ENCODE assay signal across 8 mouse cellular contexts in the genomic region with DNA sequence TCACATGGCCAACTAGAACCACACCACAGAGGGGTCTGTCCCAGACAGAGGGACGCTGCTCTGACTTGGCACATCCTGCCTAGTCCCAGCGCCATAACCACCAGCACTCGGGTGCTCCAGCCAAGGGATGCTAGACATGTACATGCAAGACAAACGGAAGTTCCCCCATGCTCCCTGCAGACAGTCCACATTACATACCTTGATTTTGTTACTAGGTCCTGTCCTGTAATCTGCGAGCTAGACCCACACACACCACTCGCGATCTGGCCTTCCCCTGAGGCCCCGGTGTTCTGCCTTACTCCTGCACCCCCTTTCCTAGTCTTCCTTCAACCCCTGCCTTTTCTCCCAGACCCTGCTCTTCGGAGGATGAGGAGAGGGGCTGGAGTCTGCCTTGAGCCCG. TPM values are rescaled to one million over a fixed set of nuclear protein-coding genes. Genes with fewer than 3 reads are reported as not detected.
DNase-seq lines count a peak whose midpoint lies in the region; ATAC-seq and TF ChIP-seq lines count a peak whose summit lies in the region.

No protein-coding gene starts in this region.

- no peak for TF ChIP-seq POLR2A in kidney, adult 2 months (IDR thresholded peaks at IDR 0.05; ENCODE audit: low read depth, low read length)
- TF ChIP-seq POLR2A in ES-Bruce4 (IDR thresholded peaks at IDR 0.05; ENCODE audit: insufficient read depth, low read length) = no peak

- H3K9me3 ChIP-seq in ES-Bruce4 (replicated peaks; ENCODE audit: control insufficient read depth, insufficient read depth, low read length, poor library complexity, severe bottlenecking) = no peaks in the 10 kb centered on the region
- H3K9me3 ChIP-seq in hindbrain, embryonic 13.5 days = no peaks in the 10 kb centered on the region
- H3K9me3 ChIP-seq in midbrain, embryonic 13.5 days = no peaks in the 10 kb centered on the region

- TF ChIP-seq EP300 in ES-Bruce4 (IDR thresholded peaks at IDR 0.05; ENCODE audit: insufficient read depth, low read depth, low read length) = no peak

- H3K36me3 ChIP-seq in kidney, adult 2 months (ENCODE audit: control insufficient read depth, insufficient read depth, low read length) = no peaks in the 10 kb centered on the region; the same call in 1 of the 2 replicates
- no peaks in the 10 kb centered on the region for H3K36me3 ChIP-seq in ES-Bruce4 (ENCODE audit: control insufficient read depth, insufficient read depth, low read length, poor library complexity, severe bottlenecking)
- peaks cover 39% of the 10 kb centered on the region for H3K36me3 ChIP-seq in hindbrain, embryonic 13.5 days
- peaks cover 32% of the 10 kb centered on the region for H3K36me3 ChIP-seq in midbrain, embryonic 13.5 days

- peak overlapping the region; percentile 63 for H3K4me2 ChIP-seq in hindbrain, embryonic 13.5 days
- peak overlapping the region; percentile 67 for H3K4me2 ChIP-seq in midbrain, embryonic 13.5 days (replicated peaks)

- peak overlapping the region; percentile 53 for H3K9ac ChIP-seq in ES-Bruce4 (ENCODE audit: low read depth, poor library complexity, severe bottlenecking)
- H3K9ac ChIP-seq in hindbrain, embryonic 13.5 days = peak overlapping the region; percentile 70
- peak overlapping the region; percentile 59 for H3K9ac ChIP-seq in midbrain, embryonic 13.5 days (replicated peaks)

- ATAC-seq in hindbrain, embryonic 13.5 days (ENCODE audit: low FRiP score) = 0 out of 2 replicates have a peak, but pooled peaks have one; percentile 1
- no peak for ATAC-seq in midbrain, embryonic 13.5 days

- peak overlapping the region; percentile 33 for H3K27ac ChIP-seq in kidney, adult 2 months (ENCODE audit: insufficient read depth, low read depth, low read length)
- H3K27ac ChIP-seq in ES-Bruce4 (ENCODE audit: insufficient read depth, low read length) = no peak overlapping the region
- no peak overlapping the region for H3K27ac ChIP-seq in hindbrain, embryonic 13.5 days
- H3K27ac ChIP-seq in midbrain, embryonic 13.5 days = no peak overlapping the region

- peak overlapping the region; percentile 76 for H3K4me3 ChIP-seq in kidney, adult 2 months (ENCODE audit: insufficient read depth, low read depth, low read length)
- peak overlapping the region; percentile 56 for H3K4me3 ChIP-seq in ES-Bruce4 (ENCODE audit: low read depth, low read length)
- H3K4me3 ChIP-seq in hindbrain, embryonic 13.5 days = peak overlapping the region; percentile 42
- H3K4me3 ChIP-seq in midbrain, embryonic 13.5 days (replicated peaks) = peak overlapping the region; percentile 41

- H3K4me1 ChIP-seq in kidney, adult 2 months (ENCODE audit: control insufficient read depth, insufficient read depth, low read length) = peaks cover 14% of the 10 kb centered on the region
- H3K4me1 ChIP-seq in ES-Bruce4 (ENCODE audit: control insufficient read depth, insufficient read depth, low read length) = peaks cover 5% of the 10 kb centered on the region
- peaks cover 36% of the 10 kb centered on the region for H3K4me1 ChIP-seq in hindbrain, embryonic 13.5 days (replicated peaks)
- peaks cover 15% of the 10 kb centered on the region for H3K4me1 ChIP-seq in midbrain, embryonic 13.5 days (replicated peaks)

- 14% methylated on average over 10 of the region's 10 CpGs for WGBS in kidney, adult 2 months
- 51% methylated on average over 10 of the region's 10 CpGs for WGBS in hindbrain, embryonic 13.5 days
- 46% methylated on average over 10 of the region's 10 CpGs for WGBS in midbrain, embryonic 13.5 days

- no peaks in the 10 kb centered on the region for H3K27me3 ChIP-seq in kidney, adult 2 months (replicated peaks; ENCODE audit: control insufficient read depth, insufficient read depth, low read length)
- no peaks in the 10 kb centered on the region for H3K27me3 ChIP-seq in ES-Bruce4 (ENCODE audit: control insufficient read depth, insufficient read depth, low read length, poor library complexity, severe bottlenecking)
- H3K27me3 ChIP-seq in hindbrain, embryonic 13.5 days = peaks cover 21% of the 10 kb centered on the region; the same call in 1 of the 2 replicates
- peaks cover 11% of the 10 kb centered on the region; the same call in 1 of the 2 replicates for H3K27me3 ChIP-seq in midbrain, embryonic 13.5 days

- no peak for DNase-seq in kidney, adult 2 months
- no peak for DNase-seq in kidney, adult 11 months
- no peak for DNase-seq in right cerebral cortex, postnatal 4 days
- DNase-seq in frontal cortex, adult 2 months (ENCODE audit: extremely low spot score in 1 of 2, low spot score in 1 of 2) = no peak
- no peak for DNase-seq in layer of hippocampus, adult 9-10 months (ENCODE audit: low spot score)

- no peak for TF ChIP-seq CTCF in kidney, adult 2 months (conservative IDR thresholded peaks at IDR 0.05; ENCODE audit: insufficient read depth, insufficient read length, low read depth, low read length)
- TF ChIP-seq CTCF in ES-Bruce4 (IDR thresholded peaks at IDR 0.05; ENCODE audit: low read depth, low read length) = no peak

RNA-seq across cellular contexts. Expression of a gene that starts 0.6 kb away (rescaled TPM):
- 69.2 and 71.2 TPM in 2 replicates for polyA plus RNA-seq in kidney, adult 2 months (2012; rRNA removed)
- polyA plus RNA-seq in ES-Bruce4 (2011; ENCODE audit: insufficient read depth, insufficient read length, low read depth, missing spikeins) = 25.2 and 30.0 TPM in 2 replicates
- 15.0 and 15.8 TPM in 2 replicates for polyA plus RNA-seq in hindbrain, embryonic 13.5 days (2015; fragmentation: Nextera tagmentation; extraction: Ambion mirVana)
- polyA plus RNA-seq in midbrain, embryonic 13.5 days (2015; fragmentation: Nextera tagmentation; extraction: Ambion mirVana) = 7.4 and 10.9 TPM in 2 replicates
- polyA plus RNA-seq in frontal cortex, adult 2 months (2012; rRNA removed) = 45.5 and 48.1 TPM in 2 replicates

RNA-seq across cellular contexts. Expression of a gene that starts 6.2 kb away (rescaled TPM):
- 678 and 742 TPM in 2 replicates for polyA plus RNA-seq in kidney, adult 2 months (2012; rRNA removed)
- 91.7 and 112 TPM in 2 replicates for polyA plus RNA-seq in ES-Bruce4 (2011; ENCODE audit: insufficient read depth, insufficient read length, low read depth, missing spikeins)
- 261 and 264 TPM in 2 replicates for polyA plus RNA-seq in hindbrain, embryonic 13.5 days (2015; fragmentation: Nextera tagmentation; extraction: Ambion mirVana)
- polyA plus RNA-seq in midbrain, embryonic 13.5 days (2015; fragmentation: Nextera tagmentation; extraction: Ambion mirVana) = 232 TPM in 2 replicates
- polyA plus RNA-seq in frontal cortex, adult 2 months (2012; rRNA removed) = 283 and 291 TPM in 2 replicates

RNA-seq across cellular contexts. Expression of a gene that starts 23.3 kb away (rescaled TPM):
- polyA plus RNA-seq in kidney, adult 2 months (2012; rRNA removed) = 17.4 and 19.4 TPM in 2 replicates
- 0.66 and 0.96 TPM in 2 replicates for polyA plus RNA-seq in ES-Bruce4 (2011; ENCODE audit: insufficient read depth, insufficient read length, low read depth, missing spikeins)
- polyA plus RNA-seq in hindbrain, embryonic 13.5 days (2015; fragmentation: Nextera tagmentation; extraction: Ambion mirVana) = 1.9 and 2.1 TPM in 2 replicates
- polyA plus RNA-seq in midbrain, embryonic 13.5 days (2015; fragmentation: Nextera tagmentation; extraction: Ambion mirVana) = 0.80 and 1.1 TPM in 2 replicates
- 7.9 and 8.5 TPM in 2 replicates for polyA plus RNA-seq in frontal cortex, adult 2 months (2012; rRNA removed)

RNA-seq across cellular contexts. Expression of a gene that starts 28.7 kb away (rescaled TPM):
- 52.3 and 55.7 TPM in 2 replicates for polyA plus RNA-seq in kidney, adult 2 months (2012; rRNA removed)
- 12.1 and 13.5 TPM in 2 replicates for polyA plus RNA-seq in ES-Bruce4 (2011; ENCODE audit: insufficient read depth, insufficient read length, low read depth, missing spikeins)
- 10.1 and 13.2 TPM in 2 replicates for polyA plus RNA-seq in hindbrain, embryonic 13.5 days (2015; fragmentation: Nextera tagmentation; extraction: Ambion mirVana)
- polyA plus RNA-seq in midbrain, embryonic 13.5 days (2015; fragmentation: Nextera tagmentation; extraction: Ambion mirVana) = 5.6 and 8.1 TPM in 2 replicates
- 31.5 and 34.7 TPM in 2 replicates for polyA plus RNA-seq in frontal cortex, adult 2 months (2012; rRNA removed)

RNA-seq across cellular contexts. Expression of a gene that starts 52.1 kb away (rescaled TPM):
- 4.7 and 9.2 TPM in 2 replicates for polyA plus RNA-seq in kidney, adult 2 months (2012; rRNA removed)
- not detected in 2 replicates for polyA plus RNA-seq in ES-Bruce4 (2011; ENCODE audit: insufficient read depth, insufficient read length, low read depth, missing spikeins)
- not detected in 2 replicates for polyA plus RNA-seq in hindbrain, embryonic 13.5 days (2015; fragmentation: Nextera tagmentation; extraction: Ambion mirVana)
- polyA plus RNA-seq in midbrain, embryonic 13.5 days (2015; fragmentation: Nextera tagmentation; extraction: Ambion mirVana) = not detected in 2 replicates
- 0.38 and 0.58 TPM in 2 replicates for polyA plus RNA-seq in frontal cortex, adult 2 months (2012; rRNA removed)
